Mouse (Mus musculus) bone marrow macrophage, adult 2 months (primary cell): ENCODE measurements around the gene Faap24.

Source experiments
- CTCF ChIP-seq: IDR thresholded peaks from 2 replicates; pipeline ENCODE4 v1.5.1; 2012; ENCODE audit warnings: low read depth, mild to moderate bottlenecking, low read length, moderate library complexity
- POLR2A ChIP-seq: IDR thresholded peaks from 2 replicates; pipeline ENCODE4 v1.6.1; 2012; ENCODE audit warnings: mild to moderate bottlenecking, low read depth, low read length, borderline replicate concordance

DNA sequence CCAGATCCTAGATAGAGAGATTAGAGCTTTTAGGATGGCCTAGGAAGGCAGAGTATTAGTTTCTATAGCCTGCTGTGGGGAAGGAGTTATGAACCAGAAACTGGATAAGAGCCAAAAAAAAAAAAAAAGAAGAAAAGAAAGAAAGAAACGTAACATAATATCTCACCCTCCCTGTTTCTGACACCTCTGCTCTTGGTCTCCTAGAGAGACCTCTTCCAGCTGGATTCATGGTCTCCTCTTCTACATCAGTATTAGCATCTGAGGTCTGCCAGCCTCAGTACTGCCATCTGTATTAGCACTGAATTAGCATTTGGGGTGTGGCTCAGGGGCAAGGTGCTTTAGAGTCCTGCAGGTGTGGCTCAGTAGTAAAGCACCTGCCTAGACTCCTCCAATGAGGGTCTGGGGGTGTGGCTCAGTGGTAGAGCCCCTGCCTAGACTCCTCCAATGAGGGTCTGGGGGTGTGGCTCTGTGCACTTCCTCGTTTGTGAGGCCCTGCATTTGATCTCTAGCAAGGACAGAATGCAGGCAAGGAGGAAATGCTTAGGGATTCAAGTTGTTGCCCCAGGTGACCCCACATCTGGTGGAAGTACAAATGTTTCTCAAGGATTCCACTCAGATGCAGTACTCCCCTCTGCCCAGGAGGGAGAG lies 13.8 kb downstream of the Faap24 start:
- no peak for TF ChIP-seq POLR2A
- no peak for TF ChIP-seq CTCF
